Mouse (Mus musculus) neural tube, embryonic 14.5 days (tissue): ENCODE results near the gene Acot6. TPM values are rescaled to one million over a fixed set of nuclear protein-coding genes. Genes with fewer than 3 reads are reported as not detected.
"Not testable (repeated sequence)": the region's sequence is repeated elsewhere in the genome, so short reads cannot be mapped to it uniquely, and the experiment has no call there.

ENCODE experiments used
- ATAC-seq: fragments of 200-750 bp; cut with Nextera tagmentation; 2 replicates; pipeline ENCODE4 v1.8.0; 2017; ENCODE audit warnings: low read depth, mild to moderate bottlenecking, moderate TSS enrichment, moderate library complexity
- H3K27ac ChIP-seq: fragments of 300-500 bp; sonication (generic); 2 replicates; pipeline ENCODE4 v1.5.1; 2014; ENCODE audit warnings: low read depth, mild to moderate bottlenecking, control low read depth, low read length, moderate library complexity, mixed read lengths
- H3K27me3 ChIP-seq: fragments of 300-500 bp; sonication (generic); 2 replicates; pipeline ENCODE4 v1.6.1; 2014; ENCODE audit warnings: low read length; ENCODE audit not compliant: control insufficient read depth, insufficient read depth
- H3K36me3 ChIP-seq: fragments of 300-500 bp; sonication (generic); 2 replicates; pipeline ENCODE4 v1.6.1; 2014; ENCODE audit warnings: low read length, mixed read lengths; ENCODE audit not compliant: control insufficient read depth, insufficient read depth
- H3K4me1 ChIP-seq: fragments of 300-500 bp; sonication (generic); 2 replicates; pipeline ENCODE4 v1.6.1; 2014; ENCODE audit warnings: low read length; ENCODE audit not compliant: control insufficient read depth, insufficient read depth
- H3K4me2 ChIP-seq: fragments of 300-500 bp; sonication (generic); 2 replicates; pipeline ENCODE4 v1.6.1; 2014; ENCODE audit warnings: mild to moderate bottlenecking, low read depth, low read length, control low read depth
- H3K4me3 ChIP-seq: fragments of 300-500 bp; sonication (generic); 2 replicates; pipeline ENCODE4 v1.5.1; 2014; ENCODE audit warnings: low read depth, low read length, control low read depth, mixed read lengths
- H3K9ac ChIP-seq: fragments of 300-500 bp; sonication (generic); replicated peaks from 2 replicates; pipeline ENCODE4 v1.6.1; 2014; ENCODE audit warnings: low read depth, mild to moderate bottlenecking, control low read depth, low read length, mixed read lengths
- H3K9me3 ChIP-seq: fragments of 300-500 bp; sonication (generic); 2 replicates; pipeline ENCODE4 v1.6.1; 2016; ENCODE audit warnings: low read length; ENCODE audit not compliant: control insufficient read depth
- WGBS: fragments of 180-500 bp; shearing (Covaris S2); extraction: QIAGEN DNeasy Blood & Tissue Kit; methylation state at CpG from one replicate; pipeline ENCODE4 v1.1.7; 2014; 5-methylcytosine and 5-hydroxymethylcytosine counted together
- polyA plus RNA-seq: library from polyadenylated mRNA; unstranded; fragments of >200 nt; fragmentation: Nextera tagmentation; extraction: Ambion mirVana; gene quantifications from 2 replicates; pipeline ENCODE4 v1.2.1, GENCODE M21; 2014

Acot6 gene
- polyA plus RNA-seq, 1 experiment from 2014 or later = 1.9 TPM

- H3K9ac ChIP-seq = no peak overlapping the region
- H3K4me2 ChIP-seq = no peak overlapping the region
- H3K36me3 ChIP-seq = no peaks in the 10 kb centered on the region
- H3K4me3 ChIP-seq = no peak overlapping the region
- no peak overlapping the region for H3K27ac ChIP-seq
- no peaks in the 10 kb centered on the region for H3K27me3 ChIP-seq
- H3K4me1 ChIP-seq = no peaks in the 10 kb centered on the region
- 74% methylated on average over 5 of the region's 5 CpGs for WGBS
- no peak for ATAC-seq
- no peaks in the 10 kb centered on the region for H3K9me3 ChIP-seq
Measured at GRCm38 (mm10) chr12:84063228-84063627, 37.2 kb upstream of the Acot6 start.

DNA sequence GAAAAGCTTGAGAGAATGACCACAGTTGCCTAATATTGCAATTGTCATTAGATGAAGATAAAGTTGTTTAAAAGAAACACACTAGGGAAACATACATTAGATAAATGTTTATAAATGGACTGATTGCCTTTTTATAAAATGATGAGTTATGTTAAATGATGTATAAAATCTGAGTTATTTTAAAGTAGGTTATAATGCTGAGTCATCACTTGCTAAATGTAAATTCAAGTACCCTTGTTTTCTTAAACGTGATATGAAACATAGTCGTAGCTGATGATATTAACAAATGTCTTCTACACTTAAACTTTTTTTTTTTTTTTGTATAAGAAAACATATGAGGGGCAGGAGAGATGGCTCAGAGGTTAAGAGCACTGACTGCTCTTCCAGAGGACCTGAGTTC lies 36.6 kb upstream of the Acot6 start:
- no peaks in the 10 kb centered on the region for H3K36me3 ChIP-seq
- no peak overlapping the region for H3K4me3 ChIP-seq
- no peak overlapping the region for H3K4me2 ChIP-seq
- ATAC-seq = no peak
- no peak overlapping the region for H3K9ac ChIP-seq
- H3K27me3 ChIP-seq = no peaks in the 10 kb centered on the region
- no peaks in the 10 kb centered on the region for H3K4me1 ChIP-seq
- WGBS = 88% methylated on average over 2 of the region's 2 CpGs
- no peak overlapping the region for H3K27ac ChIP-seq
- H3K9me3 ChIP-seq = no peaks in the 10 kb centered on the region

- H3K36me3 ChIP-seq = no peaks in the 10 kb centered on the region
- no peak overlapping the region for H3K4me3 ChIP-seq
- no peaks in the 10 kb centered on the region for H3K4me1 ChIP-seq
- H3K27me3 ChIP-seq = no peaks in the 10 kb centered on the region
- WGBS = 75% methylated on average over 8 of the region's 8 CpGs
- no peaks in the 10 kb centered on the region for H3K9me3 ChIP-seq
- no peak overlapping the region for H3K27ac ChIP-seq
- H3K9ac ChIP-seq = no peak overlapping the region
- no peak for ATAC-seq
- H3K4me2 ChIP-seq = no peak overlapping the region
Measured at GRCm38 (mm10) chr12:84064621-84065020, 35.8 kb upstream of the Acot6 start.

DNA sequence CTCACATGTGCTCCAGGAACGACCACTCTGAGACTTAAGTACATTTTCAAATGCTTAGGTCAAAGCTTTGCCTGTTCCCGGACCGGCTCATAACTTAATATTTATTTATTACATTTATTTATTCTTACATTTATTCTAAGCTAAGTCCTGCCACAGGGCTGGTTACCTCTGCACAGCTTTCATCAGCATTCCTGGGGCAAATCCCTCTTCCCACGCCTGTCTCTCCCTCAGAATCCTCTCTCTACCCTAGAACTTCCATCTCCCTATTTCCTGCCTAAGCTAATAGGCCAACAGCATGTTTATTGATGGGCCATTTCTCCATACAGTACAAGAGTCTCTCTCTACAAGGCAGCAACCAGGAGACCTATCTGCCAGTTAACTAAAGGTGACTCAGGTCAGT lies 32.7 kb upstream of the Acot6 start:
- no peaks in the 10 kb centered on the region for H3K4me1 ChIP-seq
- H3K4me2 ChIP-seq = no peak overlapping the region
- H3K9me3 ChIP-seq = no peaks in the 10 kb centered on the region
- H3K4me3 ChIP-seq = no peak overlapping the region
- ATAC-seq = no peak
- WGBS = 76% methylated on average over 4 of the region's 4 CpGs
- H3K36me3 ChIP-seq = no peaks in the 10 kb centered on the region
- H3K27me3 ChIP-seq = no peaks in the 10 kb centered on the region
- H3K9ac ChIP-seq = no peak overlapping the region
- no peak overlapping the region for H3K27ac ChIP-seq

- Histone ChIP-seq H3K4me2 (no peak overlapping the region), H3K4me3 (no peak overlapping the region)
Measured at GRCm38 (mm10) chr12:84068296-84068695, 32.2 kb upstream of the Acot6 start.

GRCm38 (mm10) chr12:84068986-84069385 lies 31.5 kb upstream of the Acot6 start, which contains the start of gene Acot5:
Acot5 (plus strand) TSS chr12:84069325.
- H3K27me3 ChIP-seq = no peaks in the 10 kb centered on the region
- peak within 1 kb of the TSS; percentile 35 for H3K4me3 ChIP-seq
- H3K4me2 ChIP-seq = peak within 1 kb of the TSS; percentile 53
- no peaks in the 10 kb centered on the region for H3K36me3 ChIP-seq
- H3K9ac ChIP-seq = 0 out of 2 replicates have a peak within 1 kb of the TSS, but pooled peaks have one; percentile 34
- H3K27ac ChIP-seq = no peak within 1 kb of the TSS
- WGBS = 53% methylated on average over 9 of the region's 9 CpGs
- no peaks in the 10 kb centered on the region for H3K9me3 ChIP-seq
- no peak for ATAC-seq
- no peaks in the 10 kb centered on the region for H3K4me1 ChIP-seq

More at GRCm38 (mm10) chr12:84068296-84068695, 32.2 kb upstream of the Acot6 start:
- no peak for ATAC-seq
- H3K27ac ChIP-seq = no peak overlapping the region
- H3K4me1 ChIP-seq = no peaks in the 10 kb centered on the region
- no peaks in the 10 kb centered on the region for H3K9me3 ChIP-seq
- no peaks in the 10 kb centered on the region for H3K36me3 ChIP-seq
- no peak overlapping the region for H3K9ac ChIP-seq
- 67% methylated on average over 8 of the region's 8 CpGs for WGBS
- H3K27me3 ChIP-seq = no peaks in the 10 kb centered on the region

GRCm38 (mm10) chr12:84069582-84069981 lies 30.9 kb upstream of the Acot6 start:
- H3K27ac ChIP-seq, H3K36me3 ChIP-seq, H3K9me3 ChIP-seq, H3K27me3 ChIP-seq, H3K4me1 ChIP-seq, ATAC-seq: not testable (repeated sequence)
- H3K9ac ChIP-seq = 0 out of 2 replicates have a peak overlapping the region, but pooled peaks have one; percentile 34
- H3K4me2 ChIP-seq = peak overlapping the region; percentile 53
- H3K4me3 ChIP-seq = peak overlapping the region; percentile 35
- WGBS = 2% methylated on average over 35 of the region's 52 CpGs

GRCm38 (mm10) chr12:84071696-84072095 lies 28.8 kb upstream of the Acot6 start:
- Histone ChIP-seq H3K9ac (no peak overlapping the region), H3K4me2 (no peak overlapping the region), H3K9me3 (no peaks in the 10 kb centered on the region), H3K4me3 (no peak overlapping the region), H3K36me3 (no peaks in the 10 kb centered on the region), H3K27me3 (no peaks in the 10 kb centered on the region), H3K27ac (no peak overlapping the region), H3K4me1 (no peaks in the 10 kb centered on the region)
- ATAC-seq = no peak
- 91% methylated on average over 2 of the region's 2 CpGs for WGBS

DNA sequence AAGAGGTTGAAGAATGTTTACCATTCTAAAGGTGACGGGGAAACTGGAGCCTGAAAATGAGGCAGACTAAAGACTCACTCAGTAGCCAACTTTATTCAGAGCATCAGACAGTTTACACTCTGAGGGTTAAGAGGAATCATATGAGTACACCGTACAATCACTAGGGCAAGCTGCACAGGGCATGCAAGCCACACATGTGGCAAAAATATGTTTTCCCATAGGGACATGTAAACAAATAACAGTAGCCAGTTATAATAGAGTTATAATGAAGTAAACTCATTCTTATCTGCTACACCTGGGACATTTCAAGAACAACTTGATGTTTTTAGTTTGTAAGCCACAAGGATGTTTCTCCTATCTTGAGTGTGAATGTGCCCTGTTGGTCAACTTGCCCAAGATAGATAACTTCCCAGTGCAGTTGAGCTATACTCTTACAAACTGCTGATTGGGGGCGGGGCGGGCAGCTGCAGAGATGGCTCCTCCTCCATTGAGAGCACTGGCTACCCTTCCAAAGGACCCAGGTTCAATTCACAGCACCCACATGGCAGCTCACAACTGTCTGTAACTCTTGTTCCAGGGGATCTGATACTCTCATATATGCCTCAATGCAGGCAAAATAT lies 23.0 kb upstream of the Acot6 start:
- WGBS = 94% methylated on average over 4 of the region's 4 CpGs
- H3K36me3 ChIP-seq = no peaks in the 10 kb centered on the region
- H3K4me1 ChIP-seq = no peaks in the 10 kb centered on the region
- H3K27ac ChIP-seq = no peak overlapping the region
- ATAC-seq = no peak
- no peaks in the 10 kb centered on the region for H3K9me3 ChIP-seq
- no peaks in the 10 kb centered on the region for H3K27me3 ChIP-seq
- no peak overlapping the region for H3K4me3 ChIP-seq
- no peak overlapping the region for H3K4me2 ChIP-seq
- H3K9ac ChIP-seq = no peak overlapping the region
